Mouse (Mus musculus) heart, postnatal 36 days (tissue): Measurements from ENCODE around the gene Olfr481. TPM values are rescaled to one million over a fixed set of nuclear protein-coding genes. Genes with fewer than 3 reads are reported as not detected.

ENCODE experiments used
- DNase-seq, 2 experiments: peaks; one replicate each; pipeline ENCODE4 v3.0.0; 2021 to 2022
- intact Hi-C: fragments of 180-260 bp; cut with DNase I; formaldehyde crosslinking; loops from one replicate; pipeline ENCODE4 v1.15.1; 2025
- total RNA-seq, 2 experiments: library from RNA; stranded (reverse); gene quantifications; 2 replicates each; pipeline ENCODE4 v1.2.3; 2021

Gene Olfr481
- total RNA-seq: not detected

DNA sequence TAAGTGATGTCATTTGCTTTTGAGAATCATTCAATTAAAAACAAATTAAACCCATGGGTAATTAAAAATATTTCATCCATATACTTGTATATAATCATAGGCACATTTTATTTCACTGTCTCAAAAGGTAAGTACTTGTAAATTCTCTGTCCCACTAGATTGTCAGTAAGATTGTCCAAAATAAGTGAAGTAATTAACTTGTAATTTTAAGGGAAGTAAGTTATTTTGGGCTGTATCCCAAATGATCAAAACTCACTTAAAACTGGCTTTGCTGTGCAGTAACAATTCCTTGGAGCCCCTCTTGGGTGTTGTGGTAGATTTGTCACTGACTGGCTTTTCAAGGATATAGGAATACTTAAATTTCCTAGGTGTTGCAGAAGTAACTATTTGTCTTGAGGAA lies at the start of gene Olfr481:
Gene Olfr481 (plus strand): TSS at position 301 of the 400 bp plus-strand sequence.
- no peak for DNase-seq
- intact Hi-C loops: no loop called here

DNA sequence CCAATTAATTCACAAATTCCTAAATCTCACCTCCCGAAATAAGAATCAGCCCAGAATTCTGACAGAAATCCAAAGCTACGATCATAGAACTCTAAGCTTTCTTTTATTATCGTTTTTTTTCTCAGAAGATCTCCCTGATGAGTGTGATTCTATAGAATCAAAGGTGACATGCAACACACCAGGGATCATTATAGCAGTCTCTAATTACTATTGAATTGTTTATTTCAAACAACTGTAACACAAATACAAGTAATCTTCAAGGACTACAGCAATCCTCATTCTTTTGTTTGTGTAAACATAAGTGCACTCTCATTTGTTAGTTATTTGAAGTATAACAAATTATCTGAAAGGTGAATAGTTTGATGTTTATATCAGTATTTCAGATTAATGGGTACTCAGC lies 45.8 kb upstream of the Olfr481 start, which contains the start of gene Olfr478:
Gene Olfr478 (minus strand): TSS at position 101 of the 400 bp plus-strand sequence.
- intact Hi-C loops: no loop called here
- DNase-seq: no peak

DNA sequence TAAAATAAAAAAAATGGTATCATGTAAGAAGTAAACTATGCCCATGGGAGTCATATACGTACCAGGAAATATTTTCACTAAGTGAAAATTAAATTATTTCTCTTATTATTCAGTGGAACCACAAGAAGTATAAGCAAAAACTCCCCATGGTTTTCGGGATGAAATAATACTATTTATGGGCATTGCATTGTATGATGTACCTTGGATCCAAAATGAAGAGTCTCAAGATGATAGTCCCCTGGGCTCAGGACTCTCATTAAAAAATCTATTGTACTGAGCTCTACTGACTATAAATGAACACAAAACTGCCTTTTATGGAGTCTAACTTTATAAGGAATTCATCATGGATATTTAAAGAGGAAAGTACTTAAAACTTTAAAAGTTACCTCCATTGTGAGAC lies 29.3 kb upstream of the Olfr481 start, which contains the start of gene Olfr479:
Gene Olfr479 (plus strand): TSS at position 301 of the 400 bp plus-strand sequence.
- no peak for DNase-seq
- intact Hi-C loops: no loop called here

DNA sequence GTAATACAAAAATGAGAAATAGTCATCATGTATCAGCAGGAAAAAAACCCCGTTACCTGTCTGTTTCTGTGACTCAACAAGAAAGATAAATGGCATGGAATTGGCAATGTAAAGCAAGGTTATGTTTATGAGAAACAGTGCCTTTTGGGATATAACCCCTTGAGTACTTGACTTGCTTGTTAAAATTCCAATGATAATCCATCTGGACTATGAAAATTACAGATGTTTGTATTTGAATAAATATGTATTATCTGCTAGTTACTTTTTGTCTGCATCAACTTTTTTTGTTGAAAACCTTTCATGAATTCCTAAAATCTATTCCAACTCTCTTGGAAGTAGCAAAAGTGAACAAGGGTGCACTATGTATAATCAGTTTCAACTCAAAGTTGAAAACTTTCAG lies 12.4 kb upstream of the Olfr481 start, which contains the start of gene Olfr480:
Gene Olfr480 (minus strand): TSS at position 101 of the 400 bp plus-strand sequence.
- intact Hi-C loops: no loop called here
- DNase-seq: no peak

DNA sequence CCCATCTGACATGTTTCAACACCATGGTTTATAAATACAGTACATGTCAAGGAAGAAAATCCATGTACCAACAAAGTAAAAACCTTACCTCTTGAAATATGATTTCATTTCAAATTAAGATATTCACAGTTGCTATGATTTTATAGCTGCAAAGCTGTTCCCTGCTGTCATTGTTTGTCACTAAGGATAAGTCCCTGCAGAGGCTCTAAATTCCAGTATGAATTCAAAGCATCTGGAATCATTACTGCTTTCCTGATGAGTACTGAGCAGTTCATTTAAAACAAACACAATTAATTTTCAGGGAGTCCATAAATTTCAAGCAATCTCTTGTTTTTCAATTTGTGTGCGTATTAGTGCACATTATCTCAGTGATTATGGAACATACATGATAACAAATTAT lies 17.8 kb downstream of the Olfr481 start, which contains the start of gene Olfr482:
Gene Olfr482 (minus strand): TSS at position 101 of the 400 bp plus-strand sequence.
- intact Hi-C loops: no loop called here
- no peak for DNase-seq

DNA sequence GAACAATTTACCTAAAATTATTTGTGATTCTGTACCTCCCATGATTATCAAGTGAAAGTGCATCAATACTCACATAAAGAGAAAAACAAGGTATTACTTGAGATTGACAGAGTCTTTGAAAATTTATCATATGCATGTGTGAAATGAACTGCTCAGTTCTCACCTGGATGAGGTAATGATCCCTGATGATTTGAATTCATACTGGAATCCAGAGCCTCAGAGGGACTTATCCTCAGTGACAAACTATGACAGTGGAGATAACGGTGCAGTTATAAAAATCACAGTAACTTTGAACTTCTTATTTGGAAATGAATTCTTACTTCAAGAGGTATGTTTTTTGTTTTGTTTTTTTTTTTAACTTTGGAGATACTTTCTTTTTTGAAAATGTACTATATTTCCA lies 20.9 kb downstream of the Olfr481 start, which contains the start of gene Olfr483:
Gene Olfr483 (plus strand): TSS at position 301 of the 400 bp plus-strand sequence.
- no peak for DNase-seq
- intact Hi-C loops: no loop called here

DNA sequence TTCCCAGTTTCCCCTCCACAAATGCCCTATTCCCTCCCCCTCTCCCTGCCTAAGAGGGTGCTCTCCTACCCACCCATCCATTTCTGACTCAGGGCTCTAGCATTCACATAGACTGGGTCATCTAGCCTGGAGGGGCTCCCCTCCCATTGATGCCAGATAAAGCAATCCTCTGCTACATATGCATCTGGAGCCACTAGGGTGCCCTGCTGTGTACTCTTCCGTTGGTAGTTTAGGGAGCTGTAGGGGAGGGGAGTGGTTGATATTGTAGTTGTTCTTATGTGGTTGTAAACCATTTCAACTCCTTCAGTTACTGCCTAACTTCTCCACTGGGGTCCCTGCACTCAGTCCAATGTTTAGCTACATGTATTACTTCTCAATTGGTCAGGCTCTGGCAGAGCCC lies 41.0 kb downstream of the Olfr481 start:
- intact Hi-C loops: loop anchor here (2.0 kb wide), 1 partner anchor 114 kb away; no protein-coding TSS in a partner anchor
- no peak for DNase-seq

DNA sequence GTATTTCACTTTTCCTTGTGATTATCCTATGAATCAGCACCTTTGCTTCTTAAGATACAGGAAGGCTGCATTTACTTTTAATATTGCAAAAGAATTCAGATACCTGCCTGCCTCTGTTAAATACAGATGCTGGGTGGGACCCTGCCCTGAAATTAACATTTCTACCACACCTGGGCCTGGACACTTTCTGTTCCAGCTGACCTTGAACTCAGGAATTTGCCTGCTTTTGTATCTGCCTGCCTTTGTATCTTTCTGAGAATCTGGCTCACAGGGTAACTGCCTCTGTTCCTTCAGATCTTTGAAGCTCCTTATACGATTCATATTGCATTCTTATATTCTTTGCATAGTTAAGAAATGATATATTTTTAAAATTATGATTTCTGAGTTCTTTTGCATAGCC lies 41.8 kb downstream of the Olfr481 start:
- no peak for DNase-seq
- intact Hi-C loops: loop anchor here (2.0 kb wide), 1 partner anchor 113 kb away; no protein-coding TSS in a partner anchor

DNA sequence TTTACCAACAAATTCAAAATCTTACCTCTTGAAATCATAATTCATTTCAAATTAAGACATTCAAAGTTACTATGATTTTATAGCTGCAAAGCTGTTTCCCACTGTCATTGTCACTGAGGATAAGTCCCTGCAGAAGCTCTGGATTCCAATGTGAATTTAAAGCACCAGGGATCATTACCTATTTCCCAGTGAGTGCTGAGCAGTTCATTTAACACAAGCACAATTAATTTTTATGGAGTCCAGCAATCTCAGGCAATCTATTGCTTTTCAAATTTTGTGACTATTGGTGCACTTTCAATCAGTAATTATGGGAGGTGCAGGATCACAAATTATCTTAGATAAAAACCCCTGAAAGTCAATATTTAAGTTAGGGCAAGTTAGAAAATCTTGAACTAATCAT lies 47.7 kb downstream of the Olfr481 start, which contains the start of gene Olfr484:
Gene Olfr484 (minus strand): TSS at position 101 of the 400 bp plus-strand sequence.
- DNase-seq: no peak
- intact Hi-C loops: no loop called here

Other genes starting within 250 kb of the Olfr481 start
- gene Olfr470, start 232.4 kb upstream of the Olfr481 start, total RNA-seq: not detected
- gene Olfr472, start 182.0 kb upstream of the Olfr481 start, total RNA-seq: not detected
- not detected for gene Olfr473, start 149.4 kb upstream of the Olfr481 start, total RNA-seq
- gene Olfr474, start 125.2 kb upstream of the Olfr481 start, total RNA-seq: not detected
- gene Olfr476, start 115.1 kb upstream of the Olfr481 start, total RNA-seq: not detected
- not detected for gene Olfr477, start 93.2 kb upstream of the Olfr481 start, total RNA-seq
- not detected for gene Olfr478, start 45.9 kb upstream of the Olfr481 start, total RNA-seq
- not detected for gene Olfr479, start 29.2 kb upstream of the Olfr481 start, total RNA-seq
- not detected for gene Olfr480, start 12.5 kb upstream of the Olfr481 start, total RNA-seq
- 1 to 10 TPM in 1 of 2 experiments, under 1 TPM in 1; 0.62 to 1.0 TPM for gene Olfr482, start 17.7 kb downstream of the Olfr481 start, total RNA-seq
- not detected for gene Olfr483, start 21.0 kb downstream of the Olfr481 start, total RNA-seq
- not detected for gene Olfr484, start 47.6 kb downstream of the Olfr481 start, total RNA-seq
- gene Olfr485, start 80.0 kb downstream of the Olfr481 start, total RNA-seq: not detected
- gene Olfr486, start 92.9 kb downstream of the Olfr481 start, total RNA-seq: not detected
- not detected for gene Olfr487, start 134.8 kb downstream of the Olfr481 start, total RNA-seq
- not detected for gene Olfr488, start 178.5 kb downstream of the Olfr481 start, total RNA-seq
- not detected for gene Olfr490, start 209.1 kb downstream of the Olfr481 start, total RNA-seq
- gene Olfr491, start 233.6 kb downstream of the Olfr481 start, total RNA-seq: not detected
- gene Olfr492, start 243.8 kb downstream of the Olfr481 start, total RNA-seq: not detected